Mouse (Mus musculus) urinary bladder, postnatal 25 days (tissue): ENCODE results near the gene Trabd2b.

Experiments used
- DNase-seq: peaks from one replicate; pipeline ENCODE4 v3.0.0; 2022; ENCODE audit warnings: low spot score

The Trabd2b gene

DNA sequence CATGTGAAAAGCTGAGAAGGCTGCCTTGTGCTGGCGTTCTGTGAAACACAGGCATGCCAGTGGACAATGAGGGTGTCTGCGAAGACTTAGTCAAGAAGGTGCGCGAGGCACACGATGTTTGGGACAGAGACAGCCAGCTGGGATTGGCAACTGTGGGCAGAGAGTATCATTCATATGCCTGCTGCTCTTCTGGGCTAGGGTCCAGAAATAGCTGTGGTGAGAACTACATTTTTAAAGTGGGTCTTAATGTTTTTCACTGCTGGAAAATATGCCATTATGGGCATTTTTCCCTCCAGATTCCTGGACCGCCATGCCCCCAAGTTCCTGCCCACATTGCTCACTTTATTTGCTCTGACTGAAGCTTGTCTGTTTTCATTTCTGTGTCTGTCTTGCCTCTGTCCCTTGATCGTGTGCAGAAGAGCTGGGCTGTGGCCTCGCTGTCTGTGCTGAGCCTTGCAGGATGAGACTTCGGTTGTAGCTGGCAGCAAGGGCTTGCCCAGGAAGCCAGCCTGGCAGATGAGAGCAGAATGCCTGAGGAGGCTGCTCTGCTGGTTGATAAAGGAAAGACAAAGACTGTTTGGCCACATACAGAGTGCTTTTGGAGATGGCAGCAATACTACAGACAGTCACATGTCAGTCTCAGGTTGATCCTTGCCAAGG lies 42.0 kb downstream of the Trabd2b start:
- no peak for DNase-seq

DNA sequence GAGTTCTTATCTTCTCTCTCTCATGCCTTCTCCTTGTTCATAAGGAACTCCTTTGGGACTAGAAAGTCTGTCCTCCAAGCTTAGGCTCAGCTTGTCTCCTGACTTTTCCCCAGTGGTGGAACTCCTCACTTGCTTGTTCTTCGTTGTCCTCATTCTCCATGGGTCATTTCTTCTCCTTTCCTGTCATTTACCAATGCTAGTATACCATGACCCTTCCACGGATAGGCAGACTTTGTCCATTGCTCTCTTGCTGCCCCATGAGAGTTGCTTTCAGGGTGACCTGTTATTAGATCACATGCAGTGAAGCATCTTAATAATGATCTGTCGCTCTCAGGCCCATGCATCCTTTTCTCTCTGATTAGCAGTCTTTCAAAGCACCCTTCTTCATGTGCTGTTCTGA lies 46.6 kb downstream of the Trabd2b start:
- no peak for DNase-seq

DNA sequence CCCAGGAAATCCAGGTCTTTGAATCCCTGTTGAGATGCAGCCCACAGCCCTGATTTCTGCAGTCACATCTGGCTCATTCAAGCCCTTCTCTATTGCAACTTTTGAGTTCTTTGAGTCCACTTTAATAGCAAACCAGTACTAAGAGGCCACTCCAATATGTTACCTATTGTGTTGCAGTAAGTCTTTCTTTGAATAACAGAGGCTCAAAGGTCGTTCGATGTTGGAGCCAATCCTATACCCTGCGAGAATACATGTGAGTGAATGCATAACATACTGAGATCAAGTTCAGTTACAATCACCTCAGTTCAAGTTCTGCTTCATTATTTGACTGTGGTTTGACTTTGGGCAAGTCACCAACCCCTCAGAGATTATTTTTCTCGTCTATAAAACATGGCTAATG lies 47.5 kb downstream of the Trabd2b start:
- DNase-seq: no peak

DNA sequence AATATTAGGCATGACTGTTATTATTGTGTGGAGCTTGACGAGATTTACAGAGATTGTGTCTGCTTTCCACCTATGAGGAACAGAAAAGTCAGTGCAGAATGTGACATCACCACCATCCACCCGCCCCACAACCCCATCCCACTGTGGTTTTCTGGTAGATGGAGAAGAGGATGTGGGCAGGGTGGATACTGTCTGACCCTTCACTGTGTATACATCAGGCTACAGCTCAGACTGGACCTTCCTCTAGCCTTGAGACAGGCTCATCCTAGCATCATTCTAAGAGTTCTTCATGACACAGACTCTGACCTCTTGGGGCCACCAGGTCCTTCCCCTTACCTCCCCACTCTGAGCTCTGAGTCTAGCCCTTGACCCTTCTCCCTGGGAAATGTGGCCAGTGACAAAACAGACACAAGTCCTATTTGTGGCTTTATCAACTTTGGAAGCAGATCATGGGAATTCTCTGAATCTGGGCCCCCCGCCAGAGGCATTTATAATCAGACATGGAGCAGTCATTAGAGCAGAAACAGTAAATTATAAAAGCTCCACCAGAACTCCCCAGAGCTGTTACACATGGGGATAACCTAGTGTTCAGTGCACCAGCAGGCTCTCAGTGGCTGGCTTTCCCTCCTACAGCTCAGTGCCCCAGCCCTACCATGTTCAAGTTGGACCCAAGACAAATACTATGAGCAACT lies 48.1 kb downstream of the Trabd2b start:
- DNase-seq: no peak

DNA sequence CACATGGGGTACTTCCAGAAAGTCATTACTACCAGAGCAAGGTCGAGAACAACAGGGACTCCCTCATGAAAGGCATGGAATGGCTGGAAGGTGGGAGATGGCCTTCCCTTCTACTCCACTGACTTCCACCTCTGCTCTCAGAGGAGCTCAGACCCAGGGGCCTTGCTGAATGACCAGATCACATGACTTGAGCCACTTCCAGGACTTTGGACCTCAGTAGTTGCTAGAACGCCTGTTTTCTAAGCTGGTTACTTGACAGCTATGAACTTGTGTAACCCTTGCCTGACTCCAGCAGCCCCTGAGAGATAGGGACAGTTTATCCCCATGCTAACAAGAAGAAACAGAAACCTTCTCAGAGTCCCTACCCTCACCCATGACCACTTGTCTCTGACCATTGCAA lies 50.6 kb downstream of the Trabd2b start:
- no peak for DNase-seq

DNA sequence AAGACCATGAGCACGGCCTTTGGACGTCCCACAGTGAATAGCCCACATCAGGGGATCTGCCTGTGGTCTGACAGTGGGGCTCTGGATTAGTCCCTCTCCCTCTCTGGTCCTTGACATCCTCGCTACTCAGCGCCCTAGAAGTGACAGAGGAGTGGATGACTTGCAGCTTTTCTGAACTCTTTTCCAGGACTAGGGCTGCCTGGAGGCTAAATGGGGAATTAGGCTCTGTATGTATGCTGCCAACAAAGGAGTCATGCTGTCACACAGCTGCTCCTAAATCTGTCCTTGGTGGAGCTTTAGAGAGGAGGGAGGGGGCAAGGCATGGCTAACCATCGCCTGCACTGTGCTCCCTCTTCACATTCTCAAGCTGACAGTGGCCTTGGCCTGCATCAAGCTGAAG lies 53.1 kb downstream of the Trabd2b start:
- no peak for DNase-seq

DNA sequence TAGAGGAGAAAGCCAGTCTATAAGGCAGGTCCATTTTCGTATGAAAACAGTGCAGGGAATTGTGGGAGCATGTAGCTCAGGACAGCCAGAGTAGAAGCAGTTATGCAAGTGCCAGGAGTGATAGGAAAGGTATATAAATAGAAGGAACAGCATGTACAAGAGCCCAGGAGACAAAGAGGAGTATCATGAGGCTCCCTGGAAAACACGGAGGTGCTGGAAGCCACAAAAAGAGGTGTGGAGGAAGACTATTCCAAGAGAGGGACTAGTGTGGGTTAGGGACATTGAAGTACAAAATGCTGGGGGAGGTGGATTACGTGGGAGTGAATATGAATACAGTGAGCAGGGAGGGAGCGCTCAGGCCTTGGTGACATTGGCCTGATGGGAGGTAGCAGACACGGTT lies 53.9 kb downstream of the Trabd2b start:
- no peak for DNase-seq

DNA sequence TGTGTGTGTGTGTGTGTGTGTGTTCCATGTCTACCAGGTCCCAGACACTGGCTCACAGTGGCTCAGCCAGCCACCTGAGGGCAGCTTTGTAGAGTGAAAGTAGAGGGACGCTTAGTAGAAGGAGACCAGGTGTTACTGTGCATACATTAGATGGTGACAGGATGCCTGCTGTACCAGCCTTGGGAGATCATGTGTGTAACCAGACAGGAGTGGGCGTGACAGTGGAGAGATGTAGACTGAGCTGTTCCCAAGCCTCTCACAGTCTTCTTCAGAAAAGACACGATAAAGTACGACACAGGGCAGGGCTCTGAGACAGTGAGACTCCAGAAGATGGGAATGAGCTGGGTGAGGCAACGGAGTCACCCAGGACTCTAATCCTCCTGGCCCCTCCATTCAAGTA lies 54.6 kb downstream of the Trabd2b start:
- DNase-seq: no peak

DNA sequence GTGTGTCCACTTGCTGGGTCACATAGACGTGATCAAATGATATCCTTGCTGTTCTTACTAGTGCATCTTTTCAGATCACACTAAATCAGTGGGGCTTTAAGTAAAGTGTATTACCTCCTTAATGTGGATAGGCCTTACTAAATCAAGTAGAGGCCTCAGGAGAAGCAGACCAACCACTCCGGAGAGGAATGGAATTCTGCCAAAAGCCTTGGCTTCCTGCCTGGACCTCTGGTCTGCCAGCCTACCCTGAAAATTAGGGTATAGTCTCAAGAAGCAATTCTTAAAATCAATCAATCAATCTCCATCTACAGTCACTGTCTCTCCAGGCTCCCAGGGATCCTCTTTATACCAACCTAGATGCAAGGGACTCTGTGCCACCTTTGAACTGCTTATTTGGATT lies 59.1 kb downstream of the Trabd2b start:
- DNase-seq: no peak

DNA sequence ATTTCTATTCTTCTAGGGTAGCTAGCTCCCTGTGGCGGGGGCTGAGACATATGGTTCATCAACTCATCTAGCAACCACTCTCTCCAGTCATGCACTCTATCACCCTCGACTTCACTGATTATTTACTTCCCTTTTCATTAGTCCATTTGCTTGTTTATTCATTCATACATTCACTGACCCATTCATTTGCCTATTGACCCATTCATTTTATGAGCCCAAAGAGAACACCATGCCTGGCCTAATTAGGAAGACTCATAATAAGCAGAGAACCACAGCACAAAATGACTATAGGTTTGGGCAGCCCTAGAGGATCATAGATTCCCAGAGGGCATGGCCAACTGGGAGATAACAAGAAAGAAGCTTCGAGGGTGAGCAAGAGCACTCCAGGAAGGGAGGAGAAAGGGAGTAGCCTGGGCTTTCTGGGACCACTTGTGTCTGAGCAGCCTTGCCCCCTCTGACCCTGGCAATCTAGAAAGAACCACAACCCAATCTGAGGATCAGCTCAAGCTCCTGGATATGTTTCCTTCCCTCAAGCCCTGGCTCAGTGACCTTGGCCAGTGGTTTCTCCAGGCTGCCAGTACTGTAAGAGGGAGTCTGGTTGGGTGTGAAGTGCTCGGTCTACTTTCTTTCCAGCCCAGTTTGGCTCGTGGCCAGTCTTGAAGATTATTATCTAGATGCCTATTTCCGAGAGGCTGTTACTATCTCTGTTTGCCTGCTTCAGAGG lies 61.0 kb downstream of the Trabd2b start:
- no peak for DNase-seq

DNA sequence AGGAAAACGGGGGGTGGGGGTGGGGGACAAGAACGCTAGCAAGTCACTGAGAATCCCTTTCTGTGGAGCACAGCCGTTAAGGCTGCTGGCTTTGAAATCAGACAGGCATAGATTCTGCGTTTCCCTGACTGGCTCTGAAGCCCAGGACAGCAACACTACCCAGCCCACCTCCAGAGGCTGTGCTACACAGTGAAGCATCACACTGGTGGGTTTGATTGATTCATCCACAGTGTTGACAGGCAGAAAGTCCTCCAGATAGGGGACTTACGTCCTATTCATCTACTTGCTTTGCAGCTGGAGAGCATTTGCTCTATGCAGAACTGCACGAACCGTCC lies 61.5 kb downstream of the Trabd2b start:
- no peak for DNase-seq

DNA sequence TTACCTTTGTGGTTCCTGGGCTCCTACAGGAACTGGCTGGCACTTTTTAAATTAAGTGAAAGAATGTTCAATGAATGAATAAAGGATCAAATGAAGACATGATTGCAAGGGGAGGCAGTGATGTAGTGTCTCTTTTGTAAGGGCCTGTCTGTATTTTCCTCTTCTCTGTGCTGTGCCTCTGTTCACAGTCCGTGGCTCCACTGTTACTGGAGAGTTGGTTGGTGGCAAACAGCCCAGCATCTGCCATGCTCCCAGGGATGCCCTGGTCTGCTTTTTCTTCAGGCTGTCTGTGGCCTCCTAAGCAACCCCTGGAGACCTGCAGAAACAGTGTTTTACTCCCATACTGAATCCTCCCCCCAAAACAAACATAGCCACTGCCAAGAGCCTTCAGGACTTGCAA lies 63.4 kb downstream of the Trabd2b start:
- no peak for DNase-seq

DNA sequence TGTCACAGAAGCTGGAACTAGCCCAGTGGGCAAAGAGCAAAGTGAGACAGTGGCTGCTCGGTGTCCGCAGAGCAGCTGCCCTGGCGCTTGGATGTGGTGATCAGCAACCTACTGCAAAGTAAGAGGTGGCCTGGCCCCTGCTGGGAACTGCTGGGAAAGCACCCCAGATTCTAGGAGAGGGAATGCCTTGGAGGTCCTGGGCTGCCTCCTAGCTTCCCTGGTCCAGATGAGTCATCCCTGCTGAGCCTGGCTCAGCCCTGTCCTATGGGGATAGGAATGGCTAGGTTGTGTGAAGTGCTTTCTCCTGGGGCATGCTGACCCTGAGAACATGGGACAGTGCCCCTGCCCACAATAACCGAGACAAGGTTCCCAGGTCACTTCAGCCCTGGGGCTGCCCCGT lies 65.6 kb downstream of the Trabd2b start:
- DNase-seq: peak; percentile 27

DNA sequence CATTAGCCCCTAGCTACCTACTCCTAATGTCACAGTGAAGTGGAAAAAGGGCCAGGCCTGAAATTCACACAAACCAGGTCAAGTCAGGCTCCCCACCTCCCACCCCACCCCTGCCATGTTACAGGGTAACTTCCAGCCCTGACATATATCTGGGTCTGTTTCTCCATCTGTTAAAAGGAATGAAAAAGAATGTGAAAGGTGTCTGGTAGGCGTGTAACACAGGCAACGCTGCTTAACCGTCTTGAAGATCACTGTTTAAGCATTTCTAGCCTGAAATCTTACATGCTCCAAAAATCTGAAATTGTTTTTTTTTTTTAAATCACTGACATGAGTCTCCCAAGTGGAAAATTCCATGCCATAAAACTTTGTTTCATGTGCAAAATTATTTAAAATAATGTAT lies 69.8 kb downstream of the Trabd2b start:
- DNase-seq: no peak

DNA sequence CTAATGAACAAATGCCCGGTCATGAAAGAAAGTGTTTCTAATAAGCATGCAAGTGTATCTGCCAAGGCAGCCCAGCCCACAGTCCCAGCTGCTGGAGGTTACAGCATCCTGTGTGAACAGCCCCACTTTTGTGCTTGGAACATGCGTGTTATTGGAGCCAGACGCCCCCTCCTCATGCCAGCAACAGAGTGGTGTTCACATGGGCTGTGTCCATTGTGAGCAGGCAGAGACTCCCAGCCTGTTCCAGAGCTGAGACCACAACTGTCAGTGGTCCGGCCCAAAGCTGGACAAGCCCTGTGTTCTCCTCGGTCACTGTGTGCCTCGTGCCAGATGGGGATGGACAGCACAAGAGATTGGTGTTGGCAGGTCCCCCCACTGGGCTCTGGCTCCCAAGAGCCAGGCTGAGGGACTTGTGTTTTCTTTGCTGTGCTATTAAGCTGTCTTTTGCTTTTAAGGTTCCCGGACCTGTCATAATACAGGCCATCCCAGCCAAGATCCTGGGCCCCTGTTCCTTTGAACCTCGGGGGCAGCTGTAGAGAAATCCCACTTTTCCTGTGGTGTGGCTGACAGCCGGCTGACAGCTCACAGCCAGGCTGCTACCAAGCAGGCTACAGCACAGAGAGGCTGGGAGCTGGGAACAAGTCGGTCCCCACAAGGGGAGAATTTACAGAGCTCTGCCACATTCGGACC lies 70.7 kb downstream of the Trabd2b start:
- no peak for DNase-seq

DNA sequence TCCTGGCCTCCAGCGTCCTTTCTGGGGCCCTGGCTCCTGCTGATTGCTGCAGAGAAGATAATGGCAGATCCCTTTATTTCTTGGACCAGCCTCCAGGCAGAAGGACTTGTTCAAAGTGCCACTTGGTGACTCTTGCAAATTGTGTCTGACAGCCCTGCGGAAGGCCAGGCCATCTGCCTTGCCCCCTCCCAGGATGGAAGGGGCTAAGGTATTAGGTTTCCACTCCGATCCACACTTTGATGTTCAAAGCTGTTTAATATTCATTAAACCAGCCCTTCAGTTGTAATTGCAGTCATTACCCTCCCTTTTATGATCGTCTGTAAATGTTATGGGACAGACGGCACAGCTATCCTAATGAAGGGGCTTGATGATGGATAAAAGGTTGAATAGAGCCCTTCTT lies 75.0 kb downstream of the Trabd2b start:
- no peak for DNase-seq

DNA sequence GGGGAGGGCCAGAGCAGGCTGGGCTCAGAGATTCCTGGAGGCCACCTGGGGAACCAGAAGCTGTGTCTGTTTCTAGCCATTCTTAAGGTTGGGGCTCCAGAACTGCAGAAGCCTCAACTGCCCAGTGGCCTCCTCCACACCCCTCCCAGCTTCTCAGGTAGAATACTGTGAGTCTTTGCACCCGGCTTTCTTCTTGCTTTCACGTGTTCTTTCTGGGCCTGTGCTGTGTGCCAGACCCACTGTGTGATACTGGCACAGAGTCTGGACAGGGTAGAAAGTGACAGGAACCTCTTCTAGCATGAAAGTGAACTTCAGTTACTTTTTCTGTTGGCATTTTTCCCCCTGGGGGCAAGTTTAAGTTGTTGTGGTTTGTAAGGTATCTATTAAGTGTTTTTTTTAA lies 77.6 kb downstream of the Trabd2b start:
- DNase-seq: no peak

DNA sequence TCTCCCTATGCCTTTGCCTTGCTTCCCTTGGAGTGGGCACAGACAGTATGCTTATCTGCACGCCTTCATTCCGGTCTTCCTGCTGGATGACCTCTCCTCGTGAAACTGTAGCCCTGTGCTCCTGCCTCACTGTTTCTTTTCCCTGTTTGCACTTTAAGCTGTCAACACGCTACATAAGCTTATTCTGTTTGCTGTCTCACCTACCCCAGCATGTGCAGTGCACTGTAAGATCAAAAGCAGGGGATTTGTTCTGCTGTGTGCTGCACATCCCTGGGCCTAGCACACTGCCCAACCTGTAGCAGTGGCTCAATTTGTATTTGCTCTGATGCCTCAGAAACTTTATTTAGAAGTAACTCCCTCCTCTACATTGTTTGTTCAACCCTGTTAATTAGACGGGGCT lies 79.5 kb downstream of the Trabd2b start:
- DNase-seq: no peak

DNA sequence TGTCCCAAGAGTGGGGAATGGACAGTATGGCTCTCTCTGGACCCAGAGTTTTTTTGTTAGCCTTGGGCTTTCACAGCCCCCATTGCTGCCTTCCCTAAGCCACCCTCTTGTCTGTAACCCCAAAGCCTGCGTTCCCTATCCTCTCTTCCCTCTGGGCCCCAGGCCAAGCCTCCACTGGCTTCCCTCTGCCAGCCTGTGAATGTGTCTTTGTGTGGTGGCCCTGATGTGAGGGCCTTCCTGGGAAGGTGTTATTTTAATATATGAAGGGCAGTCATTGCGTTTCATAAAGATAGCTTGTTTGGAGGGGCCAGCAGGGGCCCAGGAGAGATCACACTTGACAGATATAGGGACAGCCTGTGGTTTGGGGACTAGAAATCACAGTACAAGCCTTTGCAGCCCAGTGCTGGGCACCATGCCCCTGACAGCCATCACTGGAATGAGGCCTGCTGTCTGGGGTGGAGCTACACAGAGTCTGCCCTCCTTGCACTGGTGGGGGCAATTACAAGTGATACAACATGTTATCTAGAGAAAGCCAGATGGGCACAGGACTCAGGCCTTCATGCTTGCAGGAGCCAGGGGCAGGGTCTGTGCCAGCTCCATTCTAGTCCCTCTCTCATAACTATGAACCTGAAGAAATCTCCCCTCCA lies 80.5 kb downstream of the Trabd2b start:
- DNase-seq: no peak

DNA sequence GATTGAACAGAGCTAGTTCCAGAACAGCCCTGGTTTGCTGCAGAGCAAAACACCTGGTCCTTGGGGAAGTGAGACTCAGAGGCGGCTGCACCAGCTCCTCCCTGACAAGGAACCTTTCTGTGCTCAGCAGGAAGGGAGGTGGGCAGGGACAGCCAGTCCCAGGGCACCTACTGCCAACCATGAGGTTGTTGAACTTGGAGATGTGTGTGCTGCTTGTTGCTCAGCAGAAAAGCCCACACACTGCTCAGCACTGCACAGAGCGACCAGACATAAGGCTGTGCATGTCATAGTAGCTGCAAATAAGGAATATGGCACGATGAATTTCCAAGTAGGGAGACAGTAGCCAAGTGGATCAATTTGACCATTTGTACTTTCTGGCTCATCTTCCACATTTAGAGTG lies 81.2 kb downstream of the Trabd2b start:
- no peak for DNase-seq

DNA sequence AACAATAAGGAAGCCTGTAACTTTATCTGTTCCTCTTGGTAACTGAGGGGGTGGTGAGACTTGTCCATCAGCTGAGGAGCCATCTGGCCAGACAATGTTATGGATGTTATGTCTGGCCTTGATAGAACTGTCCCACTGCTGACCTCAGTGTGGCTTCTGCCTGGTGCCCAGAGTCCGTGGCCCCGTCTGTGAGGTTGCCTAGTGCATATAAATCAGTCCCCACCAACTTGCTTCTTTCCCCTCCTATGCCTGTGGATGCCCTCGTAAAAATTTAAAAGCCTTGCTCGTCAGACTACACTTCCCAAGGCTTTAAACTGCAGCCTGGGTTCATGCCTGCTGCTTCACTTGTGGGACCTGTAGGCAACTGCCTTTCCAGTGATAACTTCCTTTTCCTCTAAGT lies 85.6 kb downstream of the Trabd2b start:
- no peak for DNase-seq

DNA sequence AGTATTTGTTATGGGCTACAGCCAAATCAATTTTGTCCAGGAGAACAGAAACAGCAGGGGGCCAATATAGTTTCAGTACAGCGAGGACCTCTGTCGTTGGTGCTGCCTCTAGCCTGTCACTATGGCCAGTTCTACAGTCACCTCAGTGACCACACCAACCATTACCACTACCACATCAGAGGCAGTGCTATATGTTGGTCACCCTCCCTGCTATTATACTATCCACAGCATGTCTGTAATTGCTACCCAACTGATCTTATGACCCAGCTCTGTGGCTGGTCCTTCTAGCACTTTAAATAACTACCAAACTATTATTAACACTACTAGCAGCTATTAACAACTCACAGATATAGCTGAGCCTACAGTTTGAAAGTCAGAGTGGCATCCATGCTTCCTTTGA lies 87.5 kb downstream of the Trabd2b start:
- DNase-seq: no peak
